8 mouse cellular contexts compared by ENCODE assay signal in genomic region chr2:13578473-13579152, GRCm38 (mm10). TPM values are rescaled to one million over a fixed set of nuclear protein-coding genes. Genes with fewer than 3 reads are reported as not detected.
DNase-seq lines count a peak whose midpoint lies in the region.

No protein-coding gene starts in this region.

- DNase-seq in gastrocnemius, adult 18-20 months (ENCODE audit: low spot score): peak; percentile 47
- no peak for DNase-seq in gastrocnemius, postnatal 10 days
- DNase-seq in ES-CJ7 (ENCODE audit: low read depth, low spot score): peak; percentile 21
- DNase-seq in cerebellum, postnatal 14 days: peak; percentile 71 to 76
- DNase-seq in heart, postnatal 36 days: peak; percentile 29 to 46
- DNase-seq in frontal cortex, postnatal 14 days (ENCODE audit: low spot score in 2 of 2): no peak
- DNase-seq in right cerebral cortex, adult 18-20 months: no peak
- no peak for DNase-seq in thymus, postnatal 10 days (ENCODE audit: low spot score in 2 of 2)

- intact Hi-C loops in heart, postnatal 36 days (cut with DNase I): loop anchor here (5.0 kb wide), 2 partner anchors 191 to 286 kb away; no protein-coding TSS in a partner anchor

RNA-seq across cellular contexts. Expression of gene Vim, which starts 4.9 kb away (rescaled TPM):
- 100 to 1,000 TPM; 101 to 171 TPM for total RNA-seq in gastrocnemius, adult 18-20 months (2021)
- 100 to 1,000 TPM; 573 to 685 TPM for total RNA-seq in gastrocnemius, postnatal 10 days (2021)
- total RNA-seq in heart, postnatal 36 days (2021): 100 to 1,000 TPM; 352 to 374 TPM

RNA-seq across cellular contexts. Expression of gene Trdmt1, which starts 34.1 kb away (rescaled TPM):
- 1 to 10 TPM; 4.6 to 4.8 TPM for total RNA-seq in gastrocnemius, adult 18-20 months (2021)
- 1 to 10 TPM; 4.2 to 7.6 TPM for total RNA-seq in gastrocnemius, postnatal 10 days (2021)
- total RNA-seq in heart, postnatal 36 days (2021): 1 to 10 TPM; 6.5 to 8.0 TPM

Comparison
In these comparisons a context has a peak if more than half of its experiments do, and no peak if none do; other contexts are left out.
1. DNase-seq: peak in gastrocnemius, adult 18-20 months (single experiment), ES-CJ7 (single experiment), cerebellum, postnatal 14 days (2 of 2) and heart, postnatal 36 days (2 of 2); none in gastrocnemius, postnatal 10 days (single experiment), frontal cortex, postnatal 14 days (0 of 2), right cerebral cortex, adult 18-20 months (single experiment) and thymus, postnatal 10 days (0 of 2).